Mouse (Mus musculus): ENCODE results near the gene Hist2h2ab.
"Not testable (repeated sequence)": the region's sequence is repeated elsewhere in the genome, so short reads cannot be mapped to it uniquely, and the experiment has no call there.

DNA sequence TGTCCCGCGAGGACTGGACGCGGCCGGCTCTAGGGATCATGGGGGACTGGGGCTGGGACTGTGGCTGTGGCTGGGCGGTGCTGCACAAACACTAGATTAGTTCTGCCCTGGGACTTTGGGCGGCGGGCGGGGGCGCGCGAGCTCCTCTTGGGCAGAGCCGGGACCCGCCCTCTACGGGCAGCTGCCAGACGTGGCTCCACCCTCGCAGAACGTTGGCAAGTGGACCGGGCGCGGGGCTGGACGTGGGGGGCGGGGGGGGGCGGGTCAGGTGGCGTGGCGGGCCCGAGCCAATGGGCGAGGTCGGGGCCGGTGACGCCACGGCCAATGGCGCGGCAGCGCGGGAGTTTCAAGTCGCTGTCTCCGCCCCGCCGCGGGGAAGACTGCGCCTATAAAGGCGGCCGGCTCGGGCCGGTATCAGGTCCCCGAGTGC, 26.8 kb downstream of the Hist2h2ab start, which contains the start of gene Hist2h3c1:
- not testable (repeated sequence) for TF ChIP-seq HCFC1 (IDR thresholded peaks at IDR 0.05; ENCODE audit: low read depth, low read length); ZC3H11A (IDR thresholded peaks at IDR 0.05; ENCODE audit: low read depth, low read length); CTCF (conservative IDR thresholded peaks at IDR 0.05 in 1 of 2, IDR thresholded peaks at IDR 0.05 in 1 of 2; ENCODE audit: low read depth in 2 of 2, low read length in 2 of 2); ZMIZ1 (IDR thresholded peaks at IDR 0.05; ENCODE audit: low read depth, low read length); BHLHE40 (IDR thresholded peaks at IDR 0.05; ENCODE audit: low read depth, low read length); CHD1 (IDR thresholded peaks at IDR 0.05; ENCODE audit: low read depth, low read length); JUN (IDR thresholded peaks at IDR 0.05; ENCODE audit: insufficient read depth, low read depth, low read length); MAX (IDR thresholded peaks at IDR 0.05; ENCODE audit: low read length); ELF1 (IDR thresholded peaks at IDR 0.05; ENCODE audit: low read depth, low read length); ZNF384 (IDR thresholded peaks at IDR 0.05; ENCODE audit: low read depth, low read length)

Data from CH12.LX (cell line).